Mouse (Mus musculus): Measurements from ENCODE around the gene Gm43517.

Gm43517 gene

DNA sequence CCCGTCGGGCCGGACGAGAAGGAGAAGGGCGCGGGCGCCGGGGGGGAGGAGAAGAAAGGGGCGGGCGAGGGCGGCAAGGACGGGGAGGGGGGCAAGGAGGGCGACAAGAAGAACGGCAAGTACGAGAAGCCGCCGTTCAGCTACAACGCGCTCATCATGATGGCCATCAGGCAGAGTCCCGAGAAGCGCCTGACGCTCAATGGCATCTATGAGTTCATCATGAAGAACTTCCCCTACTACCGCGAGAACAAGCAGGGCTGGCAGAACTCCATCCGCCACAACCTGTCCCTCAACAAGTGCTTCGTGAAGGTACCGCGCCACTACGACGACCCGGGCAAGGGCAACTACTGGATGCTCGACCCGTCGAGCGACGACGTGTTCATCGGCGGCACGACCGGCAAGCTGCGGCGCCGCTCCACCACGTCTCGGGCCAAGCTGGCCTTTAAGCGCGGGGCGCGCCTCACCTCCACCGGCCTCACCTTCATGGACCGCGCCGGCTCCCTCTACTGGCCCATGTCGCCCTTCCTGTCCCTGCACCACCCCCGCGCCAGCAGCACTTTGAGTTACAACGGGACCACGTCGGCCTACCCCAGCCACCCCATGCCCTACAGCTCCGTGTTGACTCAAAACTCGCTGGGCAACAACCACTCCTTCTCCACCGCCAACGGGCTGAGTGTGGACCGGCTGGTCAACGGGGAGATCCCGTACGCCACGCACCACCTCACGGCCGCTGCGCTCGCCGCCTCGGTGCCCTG, at the start of gene Gm43517:
Gene Gm43517 (plus strand): TSS at position 299 of the 755 bp plus-strand sequence.
- no peak for DNase-seq (ENCODE audit: low spot score)

DNA sequence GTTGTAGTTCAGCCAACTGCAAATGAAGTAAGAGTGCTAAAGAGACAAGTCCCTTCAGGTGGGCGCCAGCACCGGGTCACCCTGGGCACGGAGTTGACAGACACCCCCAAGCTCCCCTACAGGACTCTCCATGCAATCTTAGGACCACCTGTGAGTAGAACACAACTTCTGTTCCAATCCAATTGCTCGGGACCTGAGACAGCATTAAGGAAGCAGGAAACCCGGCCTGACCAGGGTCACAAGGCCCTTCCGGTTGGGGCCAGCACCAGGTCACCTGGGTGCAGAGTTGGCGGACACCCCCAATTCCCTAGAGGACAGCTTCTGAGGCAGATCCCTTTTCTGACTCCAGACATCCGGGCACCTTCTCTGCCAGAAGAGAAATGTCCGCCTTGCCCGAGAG, 35.3 kb upstream of the Gm43517 start:
- no peak for DNase-seq (ENCODE audit: low spot score)

DNA sequence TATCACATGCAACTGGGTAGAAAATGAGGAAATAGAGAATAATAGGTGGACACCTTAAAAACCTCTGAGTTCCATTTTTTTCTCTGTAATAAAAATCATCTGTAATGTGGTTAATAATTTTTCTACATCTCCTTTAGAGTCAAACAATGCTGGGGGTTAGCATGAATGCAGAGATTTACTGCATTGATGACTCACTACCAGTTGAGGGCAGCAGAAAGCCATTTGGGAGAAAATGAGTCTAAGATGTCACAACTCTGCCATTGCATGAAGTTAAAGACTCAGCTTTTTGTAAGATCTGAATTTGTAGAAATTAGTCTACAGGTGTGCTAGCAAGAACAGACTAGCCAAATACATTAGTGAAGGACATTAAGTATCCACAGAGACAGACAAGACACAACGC, 16.0 kb upstream of the Gm43517 start:
- no peak for DNase-seq (ENCODE audit: low spot score)

GRCm38 (mm10) chr12:49372170-49372569, 12.8 kb upstream of the Gm43517 start:
- no peak for DNase-seq (ENCODE audit: low spot score)

- no peak for DNase-seq (ENCODE audit: low spot score)
These were observed 11.8 kb upstream of the Gm43517 start for GRCm38 (mm10) chr12:49373176-49373575.

- no peak for DNase-seq (ENCODE audit: low spot score)
These were observed 11.0 kb upstream of the Gm43517 start for GRCm38 (mm10) chr12:49373821-49374605.

- DNase-seq (ENCODE audit: low spot score): no peak
These were observed 10.4 kb upstream of the Gm43517 start for GRCm38 (mm10) chr12:49374606-49374995.

DNA sequence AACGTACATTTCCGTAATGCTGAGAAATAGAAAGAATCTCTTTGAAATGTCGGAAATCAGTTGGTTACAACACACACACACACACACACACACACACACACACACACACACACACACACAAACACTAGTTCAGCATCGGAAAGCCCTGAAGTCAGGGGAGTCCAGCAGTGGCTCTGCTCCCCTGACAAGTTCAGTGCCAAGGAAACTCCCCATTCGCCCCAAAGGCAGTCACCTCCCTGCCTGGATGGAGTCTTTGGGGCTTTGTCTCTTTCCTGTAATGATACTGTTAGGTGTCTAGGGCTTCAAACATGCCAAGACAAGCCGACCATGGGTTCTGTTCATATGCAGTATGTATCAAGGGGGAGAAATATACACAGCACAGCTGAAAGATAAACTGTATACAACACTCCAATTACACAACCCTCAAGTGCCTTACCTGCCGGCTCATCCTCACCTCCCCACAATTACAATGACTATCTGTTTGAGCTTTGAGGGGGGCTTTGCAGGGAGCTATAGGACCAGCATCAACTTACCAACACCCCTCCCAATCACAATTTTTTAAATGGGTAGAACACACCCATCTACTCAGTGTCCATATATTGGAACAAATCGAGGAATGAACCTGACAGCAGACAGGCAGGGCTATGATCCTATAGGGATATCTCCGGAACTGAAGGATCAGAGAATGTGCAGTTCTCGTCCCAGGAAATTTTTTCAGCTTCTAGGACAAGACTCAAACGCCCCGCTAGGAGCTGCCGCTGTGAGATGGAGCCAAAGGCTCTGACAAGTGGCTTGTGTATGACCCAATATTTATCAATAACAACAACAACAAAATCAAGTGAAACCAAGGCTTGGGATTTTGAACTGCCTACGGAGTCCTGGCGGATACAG, 9.3 kb upstream of the Gm43517 start:
- DNase-seq (ENCODE audit: low spot score): no peak

DNA sequence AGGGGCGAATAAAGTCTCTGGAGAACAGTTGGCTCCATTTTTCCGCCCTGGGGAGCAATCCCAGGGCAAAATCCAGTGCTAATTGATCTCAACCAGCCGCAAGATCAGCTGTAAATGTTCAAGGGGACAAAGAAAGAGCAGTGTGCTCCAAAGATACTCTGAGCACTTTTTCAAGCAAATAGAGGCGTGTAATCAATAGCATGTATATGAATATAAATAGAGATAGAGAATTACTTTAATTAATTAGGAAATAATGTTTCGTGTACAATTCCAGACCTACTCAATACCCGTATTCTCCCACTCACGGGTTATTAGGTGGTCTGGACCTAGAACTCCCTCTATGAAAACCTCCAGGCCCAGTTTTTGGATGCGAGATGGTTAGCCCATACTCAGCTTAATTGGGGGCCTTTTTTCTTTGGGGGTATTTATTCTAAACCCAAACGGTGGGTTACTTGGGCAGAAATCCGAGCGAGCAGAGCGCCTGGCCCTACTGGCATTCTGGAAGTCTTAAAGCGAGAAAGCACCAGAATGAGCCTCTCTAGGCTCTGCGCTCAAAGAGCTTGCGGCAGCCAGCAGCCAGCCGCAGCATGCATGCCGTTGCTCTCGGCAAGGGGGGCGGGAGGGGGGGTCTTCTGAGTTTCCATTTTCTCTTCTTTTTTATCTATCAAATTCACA, 8.5 kb upstream of the Gm43517 start:
- no peak for DNase-seq (ENCODE audit: low spot score)

DNA sequence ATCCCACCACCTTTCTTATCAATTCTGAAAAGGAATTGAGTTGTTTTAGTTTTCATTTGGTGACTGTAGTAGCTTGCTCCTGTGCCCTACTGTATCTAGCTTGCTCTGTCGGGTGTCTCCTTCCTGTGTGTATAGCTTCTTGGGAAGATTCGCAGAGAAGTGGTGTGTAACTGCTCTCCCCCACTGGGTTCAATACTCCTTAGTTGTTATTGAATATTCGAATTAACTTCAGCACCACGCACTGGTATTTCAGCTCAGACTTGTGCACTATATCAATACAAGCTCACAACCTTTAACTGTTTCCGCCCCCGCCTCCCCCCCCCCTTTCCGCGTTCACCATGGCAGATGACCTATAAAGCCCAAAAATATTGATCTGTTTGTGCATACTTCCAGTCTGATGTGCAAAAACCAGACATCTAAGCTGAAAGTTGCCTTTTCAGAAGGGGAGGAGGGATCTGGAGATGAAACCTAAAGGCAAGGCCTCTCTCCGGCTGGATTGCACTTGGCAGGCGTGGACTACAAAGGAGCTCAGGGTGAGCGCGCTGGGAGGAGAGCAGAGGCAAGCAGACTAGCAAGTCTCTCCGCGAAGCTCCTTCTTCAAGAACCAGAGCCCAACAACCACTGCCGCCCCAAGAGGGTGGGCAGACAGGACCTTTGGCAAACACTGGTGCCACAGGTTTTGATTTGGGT, 7.5 kb upstream of the Gm43517 start:
- no peak for DNase-seq (ENCODE audit: low spot score)

DNA sequence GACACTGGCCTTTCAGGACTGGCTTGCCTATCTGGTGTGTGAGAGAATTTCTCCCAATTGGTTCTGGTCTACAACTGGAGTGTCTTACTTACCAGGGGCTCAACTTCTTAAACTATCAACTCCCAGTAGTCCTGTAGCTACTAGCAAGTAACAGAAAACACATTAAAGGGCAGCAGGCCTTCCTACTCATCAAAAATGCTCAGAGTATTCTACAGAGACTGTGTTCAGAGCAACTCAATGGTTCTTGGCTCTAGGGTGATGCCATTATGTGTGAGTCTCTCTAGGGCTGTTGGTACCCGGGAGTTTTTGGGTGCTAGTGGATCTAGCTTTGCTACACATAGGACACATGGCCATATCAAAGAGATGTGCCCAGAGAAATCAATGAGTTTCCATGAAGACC, 6.1 kb upstream of the Gm43517 start:
- DNase-seq (ENCODE audit: low spot score): no peak

DNA sequence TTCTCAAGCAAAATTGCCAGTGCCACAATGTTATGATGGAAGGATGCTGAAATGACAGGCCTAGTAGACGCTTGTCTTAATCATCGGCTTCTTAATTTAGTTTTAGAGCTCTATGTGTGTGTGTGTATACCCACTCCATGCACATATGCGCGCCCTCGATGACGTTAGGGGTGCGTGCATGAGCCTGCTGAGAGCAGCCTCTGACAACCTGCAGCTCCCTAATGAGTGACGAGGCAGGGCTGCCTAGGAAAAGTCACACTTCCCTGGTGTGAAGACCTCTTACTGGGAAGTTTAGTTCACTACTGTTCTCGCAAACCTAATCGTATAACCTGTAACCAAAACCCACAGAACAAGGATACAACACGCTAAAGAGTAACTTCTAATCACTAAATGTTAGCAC, 5.5 kb upstream of the Gm43517 start:
- no peak for DNase-seq (ENCODE audit: low spot score)

DNA sequence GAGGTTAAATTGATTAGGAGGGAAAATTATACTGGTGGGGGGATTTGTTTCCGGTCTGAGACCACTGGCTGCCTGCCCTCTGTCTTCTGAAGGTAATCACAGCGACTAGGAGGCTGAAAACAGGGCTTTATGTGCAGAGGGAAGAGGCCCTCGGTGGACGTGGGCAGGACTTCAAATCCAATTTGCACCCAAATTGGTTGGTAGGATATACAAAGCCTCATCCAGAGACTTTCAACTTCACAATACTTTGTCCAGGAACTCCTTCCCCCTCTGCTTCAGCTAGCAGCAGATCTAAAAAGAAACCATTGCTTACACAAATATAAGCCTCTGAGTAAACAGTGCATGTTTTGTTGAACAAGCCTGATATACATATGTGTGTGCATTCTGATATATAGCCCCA, 4.5 kb upstream of the Gm43517 start:
- no peak for DNase-seq (ENCODE audit: low spot score)

GRCm38 (mm10) chr12:49381031-49381525, 3.9 kb upstream of the Gm43517 start:
- no peak for DNase-seq (ENCODE audit: low spot score)

DNA sequence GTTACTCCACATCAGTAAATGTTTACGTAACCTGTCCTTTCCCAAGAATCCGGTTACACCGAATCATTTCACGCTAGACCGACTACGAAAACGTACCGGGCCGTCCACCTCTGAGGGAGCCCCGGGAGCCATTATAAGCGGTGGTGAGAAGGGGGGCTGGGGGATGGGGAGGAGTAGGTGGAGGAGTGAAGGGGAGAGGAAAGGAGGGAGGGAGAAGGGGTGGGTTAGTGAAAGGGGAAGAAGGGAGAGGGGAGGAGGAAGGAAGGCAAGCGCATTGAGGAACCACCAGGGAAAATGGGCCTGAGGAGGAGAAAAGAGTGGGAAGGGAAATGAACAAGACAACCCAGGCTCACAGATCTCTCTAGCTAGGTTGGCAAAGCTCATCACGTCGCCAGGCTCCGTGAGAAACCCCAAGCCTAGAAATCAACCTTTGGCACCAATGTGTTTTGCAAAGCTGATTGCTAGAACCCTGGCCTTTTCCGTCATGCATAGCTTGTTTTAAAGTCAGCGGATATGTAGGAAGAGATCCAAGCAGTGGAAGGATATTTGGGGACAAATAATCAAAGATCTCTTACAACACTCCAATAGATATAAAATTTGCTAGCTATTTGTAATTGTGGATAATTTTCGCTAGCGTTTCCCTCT, 3.1 kb upstream of the Gm43517 start:
- no peak for DNase-seq (ENCODE audit: low spot score)

DNA sequence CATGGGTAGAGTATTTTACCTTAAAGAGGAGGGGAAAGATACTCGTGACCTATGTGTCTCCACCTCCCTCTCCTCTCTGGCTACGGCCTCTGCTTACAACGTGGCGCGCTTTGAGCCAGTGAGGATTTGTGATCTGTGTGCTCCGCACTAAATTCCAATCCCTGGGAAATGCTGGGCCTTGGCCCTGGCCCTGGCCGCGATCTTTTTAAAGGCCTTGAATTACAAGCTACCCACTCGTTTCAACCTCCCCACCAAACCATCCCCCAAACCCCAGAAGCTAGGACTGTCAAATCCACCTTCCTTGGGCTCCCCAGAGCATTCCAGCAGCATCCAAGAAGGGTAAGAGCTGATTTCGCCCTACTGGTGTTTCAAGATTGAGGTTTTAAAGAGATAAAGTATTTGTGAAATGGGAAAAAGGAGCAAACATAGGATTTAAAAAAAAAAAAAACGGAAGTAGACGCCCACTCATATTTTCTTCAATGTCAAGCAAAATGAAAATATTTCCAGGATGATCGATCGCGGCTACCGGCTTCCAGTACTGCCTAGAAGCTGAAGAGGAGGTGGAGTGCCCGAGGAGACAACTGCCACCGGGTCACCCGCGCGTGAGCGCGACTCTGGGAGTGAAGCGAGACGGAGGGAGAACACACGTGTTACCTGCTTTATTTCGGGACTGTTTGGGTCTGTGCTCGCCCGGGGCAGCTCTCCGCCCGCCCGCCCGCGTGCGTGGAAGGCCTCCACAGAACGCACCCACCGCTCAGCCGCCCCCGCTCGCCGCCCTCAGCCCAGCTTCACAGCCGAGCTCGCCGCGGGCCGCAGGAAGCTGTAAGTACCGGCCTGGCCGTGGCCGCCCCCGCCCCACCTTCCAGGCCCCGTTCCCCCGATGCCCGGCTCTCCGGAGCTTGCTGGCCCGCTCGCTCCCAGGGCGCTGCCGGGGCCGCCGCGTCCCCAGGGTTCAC, 2.1 kb upstream of the Gm43517 start, which contains the start of gene Foxg1:
Gene Foxg1 (plus strand): TSS at position 96 of the 956 bp plus-strand sequence.
- no peak for DNase-seq (ENCODE audit: low spot score)

DNA sequence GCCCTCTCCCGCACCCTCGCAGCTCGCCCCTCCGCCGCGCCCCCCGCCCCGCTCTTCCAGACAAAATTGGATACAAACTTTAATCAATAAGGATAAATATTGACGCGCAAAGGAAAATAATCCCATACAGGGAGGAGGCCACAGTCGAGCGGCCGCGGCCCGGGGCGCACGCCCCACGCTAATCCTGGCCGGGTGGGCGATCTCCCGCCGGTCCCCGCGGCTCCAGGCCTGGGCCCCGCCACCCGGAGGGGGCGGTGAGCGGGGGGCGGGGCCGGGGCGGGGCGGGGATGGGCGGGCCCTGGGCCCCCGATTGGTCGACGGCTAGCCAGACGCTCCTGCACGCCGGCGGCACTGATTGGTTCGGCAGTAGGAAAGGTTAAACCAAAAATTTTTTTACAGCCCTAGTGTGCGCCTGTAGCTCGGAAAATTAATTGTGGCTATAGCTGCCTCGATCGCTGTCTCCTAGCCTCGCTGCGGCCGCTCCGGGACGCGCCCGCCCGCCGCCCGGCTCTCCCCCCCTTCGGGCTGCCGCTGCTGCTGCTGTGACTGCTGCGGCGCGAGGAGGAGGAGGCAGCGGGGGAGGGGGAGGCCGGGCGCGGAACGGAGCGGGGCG, 1.3 kb upstream of the Gm43517 start:
- no peak for DNase-seq (ENCODE audit: low spot score)

- no peak for DNase-seq (ENCODE audit: low spot score)
These were observed 589 bp upstream of the Gm43517 start for GRCm38 (mm10) chr12:49384295-49384875.

DNA sequence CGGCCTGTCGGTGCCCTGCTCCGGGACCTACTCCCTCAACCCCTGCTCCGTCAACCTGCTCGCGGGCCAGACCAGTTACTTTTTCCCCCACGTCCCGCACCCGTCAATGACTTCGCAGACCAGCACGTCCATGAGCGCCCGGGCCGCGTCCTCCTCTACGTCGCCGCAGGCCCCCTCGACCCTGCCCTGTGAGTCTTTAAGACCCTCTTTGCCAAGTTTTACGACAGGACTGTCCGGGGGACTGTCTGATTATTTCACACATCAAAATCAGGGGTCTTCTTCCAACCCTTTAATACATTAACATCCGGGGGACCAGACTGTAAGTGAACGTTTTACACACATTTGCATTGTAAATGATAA, 637 bp downstream of the Gm43517 start:
- DNase-seq (ENCODE audit: low spot score): no peak
